1 mouse cellular context compared by ENCODE assay signal in the genomic region with DNA sequence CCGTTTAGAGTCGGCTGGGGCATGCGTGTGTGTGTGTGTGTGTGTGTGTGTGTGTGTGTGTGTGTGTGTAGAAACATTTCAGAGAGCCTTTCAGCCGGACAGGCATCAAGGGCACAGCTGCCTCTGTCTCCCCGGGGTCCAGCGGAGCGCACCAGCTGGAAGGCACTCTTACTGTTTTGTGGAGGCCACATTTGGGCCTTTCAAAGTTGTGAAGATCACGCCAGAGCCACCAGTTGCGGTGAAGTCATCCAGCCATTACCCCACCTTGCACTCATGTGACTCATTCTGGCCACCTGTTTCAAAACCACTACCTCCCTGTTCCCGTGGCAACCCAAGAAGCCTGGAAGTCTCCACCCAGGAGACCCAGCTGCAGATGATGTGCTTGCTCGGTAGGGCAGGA.
A peak's percentile ranks its signal among the peaks of the same experiment; 100 is the strongest.
TF ChIP-seq lines count a peak whose summit lies in the region.

No protein-coding gene starts in this region.

TF ChIP-seq in CH12.LX, 34 proteins besides CTCF, POLR2A, EP300 and RAD21:
- TF ChIP-seq TBP (conservative IDR thresholded peaks at IDR 0.05; ENCODE audit: low read depth, low read length) (no peak), JUN (IDR thresholded peaks at IDR 0.05; ENCODE audit: insufficient read depth, low read depth, low read length) (peak; percentile 83), MYC (IDR thresholded peaks at IDR 0.05; ENCODE audit: low read depth, low read length) (peak; percentile 50; the same call in 1 of the 2 replicates), USF1 (IDR thresholded peaks at IDR 0.05; ENCODE audit: low read depth, low read length) (peak; percentile 57; the same call in 1 of the 2 replicates), NELFE (IDR thresholded peaks at IDR 0.05; ENCODE audit: low read depth, low read length) (no peak), GABPA (IDR thresholded peaks at IDR 0.05; ENCODE audit: insufficient replicate concordance, low read depth, low read length) (no peak), RCOR1 (conservative IDR thresholded peaks at IDR 0.05; ENCODE audit: low read depth, low read length) (no peak), ZMIZ1 (IDR thresholded peaks at IDR 0.05; ENCODE audit: low read depth, low read length) (no peak), CHD2 (IDR thresholded peaks at IDR 0.05; ENCODE audit: low read length) (no peak), IRF4 (IDR thresholded peaks at IDR 0.05; ENCODE audit: low read depth, low read length) (peak; percentile 73), MEF2A (IDR thresholded peaks at IDR 0.05; ENCODE audit: borderline replicate concordance, low read depth, low read length) (peak; percentile 66), SIN3A (IDR thresholded peaks at IDR 0.05; ENCODE audit: low read length) (peak; percentile 87), ZC3H11A (IDR thresholded peaks at IDR 0.05; ENCODE audit: low read depth, low read length) (no peak), POLR2AphosphoS2 (IDR thresholded peaks at IDR 0.05; ENCODE audit: low read depth, low read length) (no peak), ETS1 (conservative IDR thresholded peaks at IDR 0.05; ENCODE audit: low read depth, low read length) (peak; percentile 98), E2F4 (IDR thresholded peaks at IDR 0.05; ENCODE audit: insufficient replicate concordance, low read depth, low read length) (no peak), SMC3 (IDR thresholded peaks at IDR 0.05; ENCODE audit: low read depth, low read length) (no peak), ZKSCAN1 (IDR thresholded peaks at IDR 0.05; ENCODE audit: borderline replicate concordance, low read depth, low read length) (no peak), MAX (IDR thresholded peaks at IDR 0.05; ENCODE audit: low read length) (peak; percentile 79), MAFK (IDR thresholded peaks at IDR 0.05; ENCODE audit: insufficient replicate concordance, low read length) (no peak), MXI1 (IDR thresholded peaks at IDR 0.05; ENCODE audit: low read depth, low read length) (peak; percentile 87), KAT2A (IDR thresholded peaks at IDR 0.05; ENCODE audit: insufficient replicate concordance, low read length) (no peak), ZNF384 (IDR thresholded peaks at IDR 0.05; ENCODE audit: low read depth, low read length) (no peak), BHLHE40 (IDR thresholded peaks at IDR 0.05; ENCODE audit: low read depth, low read length) (peak; percentile 98), CHD1 (IDR thresholded peaks at IDR 0.05; ENCODE audit: low read depth, low read length) (no peak), PAX5 (IDR thresholded peaks at IDR 0.05; ENCODE audit: low read length) (no peak), JUND (conservative IDR thresholded peaks at IDR 0.05; ENCODE audit: low read depth, low read length) (peak; percentile 49; the same call in 1 of the 2 replicates), MAZ (IDR thresholded peaks at IDR 0.05; ENCODE audit: low read depth, low read length) (no peak), TCF12 (IDR thresholded peaks at IDR 0.05; ENCODE audit: low read depth, low read length) (peak; percentile 97), HCFC1 (IDR thresholded peaks at IDR 0.05; ENCODE audit: low read depth, low read length) (no peak), UBTF (IDR thresholded peaks at IDR 0.05; ENCODE audit: low read depth, low read length) (no peak), USF2 (conservative IDR thresholded peaks at IDR 0.05; ENCODE audit: low read depth, low read length) (0 out of 2 replicates have a peak, but pooled peaks have one; percentile 15), NRF1 (IDR thresholded peaks at IDR 0.05; ENCODE audit: low read depth, low read length) (peak; percentile 51; the same call in 1 of the 2 replicates), ELF1 (IDR thresholded peaks at IDR 0.05; ENCODE audit: low read depth, low read length) (no peak)
